Mouse (Mus musculus): ENCODE data around the gene Disc1.

GRCm38 (mm10) chr8:125163491-125163890 is 109.5 kb downstream of the Disc1 start:
- TF ChIP-seq CTCF (IDR thresholded peaks at IDR 0.05; ENCODE audit: low read depth) = no peak
- TF ChIP-seq EP300 (IDR thresholded peaks at IDR 0.05; ENCODE audit: low read depth) = no peak

Measured in liver, postnatal 0 days (tissue).